Mouse (Mus musculus) kidney, postnatal 14 days (tissue): ENCODE data around the gene Adam26b.
"Not testable (repeated sequence)": the region's sequence is repeated elsewhere in the genome, so short reads cannot be mapped to it uniquely, and the experiment has no call there.

Experiments
- DNase-seq: peaks from one replicate; pipeline ENCODE4 v3.0.0; 2022; ENCODE audit warnings: mixed read lengths

Adam26b gene

DNA sequence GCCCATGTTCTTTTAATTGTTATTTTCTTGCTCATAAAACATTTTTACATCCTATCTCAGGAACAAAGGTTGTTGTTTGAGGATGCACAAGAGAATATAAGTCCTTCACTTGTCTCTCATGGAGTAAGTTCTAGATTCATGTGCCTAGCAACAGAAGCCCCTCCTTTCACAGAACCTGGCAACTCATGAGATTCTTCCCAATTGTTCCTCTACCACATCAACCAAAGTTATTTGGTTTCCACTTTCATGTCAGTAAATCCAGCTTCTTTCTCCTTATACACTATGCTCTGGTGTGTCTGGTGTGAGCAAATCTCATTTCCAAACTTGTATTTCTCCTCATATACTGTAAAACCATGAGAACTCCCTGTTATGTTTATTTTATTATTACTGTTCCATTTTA is at the start of gene Adam26b:
Adam26b (minus strand) TSS at position 101 of the 400 bp plus-strand sequence.
- DNase-seq, result not testable (repeated sequence)

DNA sequence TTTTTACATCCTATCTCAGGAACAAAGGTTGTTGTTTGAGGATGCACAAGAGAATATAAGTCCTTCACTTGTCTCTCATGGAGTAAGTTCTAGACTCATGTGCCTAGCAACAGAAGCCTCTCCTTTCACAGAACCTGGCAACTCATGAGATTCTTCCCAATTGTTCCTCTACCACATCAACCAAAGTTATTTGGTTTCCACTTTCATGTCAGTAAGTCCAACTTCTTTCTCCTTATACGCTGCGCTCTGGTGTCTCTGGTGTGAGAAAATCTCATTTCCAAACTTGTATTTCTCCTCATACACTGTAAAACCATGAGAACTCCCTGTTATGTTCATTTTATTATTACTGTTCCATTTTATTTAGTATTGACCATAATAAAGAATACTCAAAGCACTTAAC is 48.7 kb upstream of the Adam26b start, which contains the start of gene Adam26a:
Adam26a (minus strand) TSS at position 101 of the 400 bp plus-strand sequence.
- not testable (repeated sequence) for DNase-seq
